Mouse (Mus musculus): Measurements from ENCODE around the gene Spindoc. TPM values are rescaled to one million over a fixed set of nuclear protein-coding genes. Genes with fewer than 3 reads are reported as not detected.

The Spindoc gene
- 27.9 and 28.3 TPM in 2 replicates for polyA plus RNA-seq (2015; fragmentation: Nextera tagmentation; extraction: Ambion mirVana)

GRCm38 (mm10) chr19:7382903-7383865 is at the start of gene Spindoc:
Gene Spindoc, minus strand, starts transcription at chr19:7382994.
- WGBS, result 1% methylated on average over 48 of the region's 52 CpGs
- H3K4me3 ChIP-seq, result peak within 1 kb of the TSS; percentile 71
- H3K4me1 ChIP-seq, result peaks cover 25% of the 10 kb centered on the region
- H3K9ac ChIP-seq, result peak within 1 kb of the TSS; percentile 86
- no peaks in the 10 kb centered on the region for H3K27me3 ChIP-seq
- H3K9me3 ChIP-seq, result no peaks in the 10 kb centered on the region
- no peaks in the 10 kb centered on the region for H3K36me3 ChIP-seq
- H3K4me2 ChIP-seq, result peak within 1 kb of the TSS; percentile 84
- ATAC-seq (ENCODE audit: borderline replicate concordance, extremely low read depth, low FRiP score, low TSS enrichment), result peak; percentile 99
- peak within 1 kb of the TSS; percentile 91 for H3K27ac ChIP-seq

- ATAC-seq (ENCODE audit: borderline replicate concordance, extremely low read depth, low FRiP score, low TSS enrichment), result no peak
- WGBS, result 33% methylated on average over 3 of the region's 3 CpGs
- Histone ChIP-seq H3K9ac (no peak overlapping the region), H3K27ac (no peak overlapping the region), H3K27me3 (no peaks in the 10 kb centered on the region), H3K4me2 (no peak overlapping the region), H3K4me3 (no peak overlapping the region), H3K36me3 (peaks cover 57% of the 10 kb centered on the region), H3K9me3 (no peaks in the 10 kb centered on the region), H3K4me1 (peaks cover 43% of the 10 kb centered on the region)
These were observed 42.6 kb upstream of the Spindoc start for GRCm38 (mm10) chr19:7425398-7425775.

GRCm38 (mm10) chr19:7424590-7425397 is 42.0 kb upstream of the Spindoc start:
- Histone ChIP-seq H3K9me3 (no peaks in the 10 kb centered on the region), H3K4me3 (no peak overlapping the region), H3K4me2 (no peak overlapping the region), H3K27ac (no peak overlapping the region), H3K4me1 (peaks cover 49% of the 10 kb centered on the region), H3K9ac (no peak overlapping the region), H3K36me3 (peaks cover 60% of the 10 kb centered on the region), H3K27me3 (no peaks in the 10 kb centered on the region)
- no peak for ATAC-seq (ENCODE audit: borderline replicate concordance, extremely low read depth, low FRiP score, low TSS enrichment)
- WGBS, result 71% methylated on average over 8 of the region's 8 CpGs

- peaks cover 55% of the 10 kb centered on the region for H3K4me1 ChIP-seq
- H3K27ac ChIP-seq, result no peak overlapping the region
- H3K9ac ChIP-seq, result no peak overlapping the region
- ATAC-seq (ENCODE audit: borderline replicate concordance, extremely low read depth, low FRiP score, low TSS enrichment), result no peak
- 68% methylated on average over 7 of the region's 7 CpGs for WGBS
- no peaks in the 10 kb centered on the region for H3K27me3 ChIP-seq
- H3K4me2 ChIP-seq, result no peak overlapping the region; the same call in 1 of the 2 replicates
- H3K4me3 ChIP-seq, result no peak overlapping the region
- H3K9me3 ChIP-seq, result no peaks in the 10 kb centered on the region
- peaks cover 55% of the 10 kb centered on the region for H3K36me3 ChIP-seq
These were observed 41.3 kb upstream of the Spindoc start for GRCm38 (mm10) chr19:7424131-7424530.

GRCm38 (mm10) chr19:7423656-7424030 is 40.8 kb upstream of the Spindoc start:
- no peak for ATAC-seq (ENCODE audit: borderline replicate concordance, extremely low read depth, low FRiP score, low TSS enrichment)
- Histone ChIP-seq H3K4me3 (peak overlapping the region; percentile 16), H3K4me1 (peaks cover 60% of the 10 kb centered on the region), H3K36me3 (peaks cover 51% of the 10 kb centered on the region), H3K9ac (no peak overlapping the region; the same call in 1 of the 2 replicates), H3K27ac (peak overlapping the region; percentile 86), H3K27me3 (no peaks in the 10 kb centered on the region), H3K4me2 (peak overlapping the region; percentile 46), H3K9me3 (no peaks in the 10 kb centered on the region)
- WGBS, result 34% methylated on average over 16 of the region's 16 CpGs

GRCm38 (mm10) chr19:7423028-7423655 is 40.3 kb upstream of the Spindoc start:
- H3K4me2 ChIP-seq, result peak overlapping the region; percentile 46
- no peaks in the 10 kb centered on the region for H3K27me3 ChIP-seq
- no peaks in the 10 kb centered on the region for H3K9me3 ChIP-seq
- peaks cover 47% of the 10 kb centered on the region for H3K36me3 ChIP-seq
- peak overlapping the region; percentile 86 for H3K27ac ChIP-seq
- peaks cover 60% of the 10 kb centered on the region for H3K4me1 ChIP-seq
- peak overlapping the region; percentile 17 for H3K4me3 ChIP-seq
- WGBS, result 12% methylated on average over 51 of the region's 51 CpGs
- no peak overlapping the region; the same call in 1 of the 2 replicates for H3K9ac ChIP-seq
- ATAC-seq (ENCODE audit: borderline replicate concordance, extremely low read depth, low FRiP score, low TSS enrichment), result peak; percentile 87

- peak overlapping the region; percentile 17 for H3K4me3 ChIP-seq
- no peaks in the 10 kb centered on the region for H3K9me3 ChIP-seq
- peak overlapping the region; percentile 46 for H3K4me2 ChIP-seq
- peaks cover 60% of the 10 kb centered on the region for H3K4me1 ChIP-seq
- 12% methylated on average over 35 of the region's 35 CpGs for WGBS
- peaks cover 42% of the 10 kb centered on the region for H3K36me3 ChIP-seq
- no peak overlapping the region for H3K9ac ChIP-seq
- no peaks in the 10 kb centered on the region for H3K27me3 ChIP-seq
- no peak for ATAC-seq (ENCODE audit: borderline replicate concordance, extremely low read depth, low FRiP score, low TSS enrichment)
- peak overlapping the region; percentile 86 for H3K27ac ChIP-seq
These were observed 39.8 kb upstream of the Spindoc start for GRCm38 (mm10) chr19:7422656-7423027.

GRCm38 (mm10) chr19:7421602-7422591 is 39.1 kb upstream of the Spindoc start:
- Histone ChIP-seq H3K4me1 (peaks cover 60% of the 10 kb centered on the region), H3K36me3 (peaks cover 36% of the 10 kb centered on the region), H3K27me3 (no peaks in the 10 kb centered on the region), H3K4me3 (peak overlapping the region; percentile 17), H3K9me3 (no peaks in the 10 kb centered on the region), H3K27ac (peak overlapping the region; percentile 86), H3K4me2 (peak overlapping the region; percentile 46), H3K9ac (peak overlapping the region; percentile 4; the same call in 1 of the 2 replicates)
- WGBS, result 12% methylated on average over 47 of the region's 48 CpGs
- ATAC-seq (ENCODE audit: borderline replicate concordance, extremely low read depth, low FRiP score, low TSS enrichment), result peak; percentile 4; the same call in 1 of the 2 replicates

- no peak for ATAC-seq (ENCODE audit: borderline replicate concordance, extremely low read depth, low FRiP score, low TSS enrichment)
- peak overlapping the region; percentile 46; the same call in 1 of the 2 replicates for H3K4me2 ChIP-seq
- H3K9me3 ChIP-seq, result no peaks in the 10 kb centered on the region
- H3K27me3 ChIP-seq, result no peaks in the 10 kb centered on the region
- peak overlapping the region; percentile 86 for H3K27ac ChIP-seq
- 56% methylated on average over 27 of the region's 27 CpGs for WGBS
- H3K4me1 ChIP-seq, result peaks cover 69% of the 10 kb centered on the region
- no peak overlapping the region for H3K9ac ChIP-seq
- peaks cover 28% of the 10 kb centered on the region for H3K36me3 ChIP-seq
- no peak overlapping the region for H3K4me3 ChIP-seq
These were observed 38.2 kb upstream of the Spindoc start for GRCm38 (mm10) chr19:7420841-7421601.

GRCm38 (mm10) chr19:7420108-7420507 is 37.3 kb upstream of the Spindoc start:
- Histone ChIP-seq H3K27me3 (no peaks in the 10 kb centered on the region), H3K4me3 (no peak overlapping the region; the same call in 1 of the 2 replicates), H3K9ac (peak overlapping the region; percentile 96; the same call in 1 of the 2 replicates), H3K36me3 (peaks cover 22% of the 10 kb centered on the region), H3K9me3 (no peaks in the 10 kb centered on the region), H3K4me2 (peak overlapping the region; percentile 88; the same call in 1 of the 2 replicates), H3K4me1 (peaks cover 72% of the 10 kb centered on the region), H3K27ac (no peak overlapping the region)
- 60% methylated on average over 12 of the region's 12 CpGs for WGBS
- no peak for ATAC-seq (ENCODE audit: borderline replicate concordance, extremely low read depth, low FRiP score, low TSS enrichment)

Measured in lung, embryonic 15.5 days (tissue).